Mouse (Mus musculus) mammary gland, adult 2 months (tissue): ENCODE data around the gene Gm20916. TPM values are rescaled to one million over a fixed set of nuclear protein-coding genes. Genes with fewer than 3 reads are reported as not detected.

Experiments
- polyA plus RNA-seq: library from polyadenylated mRNA; depleted of rRNA; stranded (reverse); fragments of >200 nt; gene quantifications from 2 replicates; pipeline ENCODE4 v1.2.3, GENCODE M21; 2012; ENCODE audit warnings: low replicate concordance; rRNA removed

Gm20916 gene
- not detected in 2 replicates for polyA plus RNA-seq

GRCm38 (mm10) chrY:79319265-79319664, at the start of gene Gm20916:
Gene Gm20916 (plus strand): TSS chrY:79319565.

Other genes with a start within 250 kb of the Gm20916 start
- not detected in 2 replicates for gene Gm20917, start 168.4 kb upstream of the Gm20916 start, polyA plus RNA-seq